Mouse (Mus musculus) liver, embryonic 12.5 days (tissue): Measurements from ENCODE around the gene Gm11937. TPM values are rescaled to one million over a fixed set of nuclear protein-coding genes. Genes with fewer than 3 reads are reported as not detected.

Experiments used
- ATAC-seq: fragments of 200-750 bp; cut with Nextera tagmentation; 2 replicates; pipeline ENCODE4 v1.8.0; 2017; ENCODE audit warnings: moderate number of reproducible peaks, mild to moderate bottlenecking, moderate library complexity
- H3K27ac ChIP-seq: fragments of 300-500 bp; sonication (generic); 2 replicates; pipeline ENCODE4 v1.5.1; 2016; ENCODE audit warnings: mild to moderate bottlenecking
- H3K27me3 ChIP-seq: fragments of 300-500 bp; sonication (generic); replicated peaks from 2 replicates; pipeline ENCODE4 v1.6.1; 2016; ENCODE audit warnings: mild to moderate bottlenecking, moderate library complexity
- H3K36me3 ChIP-seq: fragments of 300-500 bp; sonication (generic); 2 replicates; pipeline ENCODE4 v1.6.1; 2016; ENCODE audit warnings: mild to moderate bottlenecking, moderate library complexity
- H3K4me1 ChIP-seq: fragments of 300-500 bp; sonication (generic); 2 replicates; pipeline ENCODE4 v1.6.1; 2016
- H3K4me2 ChIP-seq: fragments of 300-500 bp; sonication (generic); 2 replicates; pipeline ENCODE4 v1.6.1; 2016; ENCODE audit warnings: mild to moderate bottlenecking, moderate library complexity
- H3K4me3 ChIP-seq: fragments of 300-500 bp; sonication (generic); 2 replicates; pipeline ENCODE4 v1.5.1; 2016; ENCODE audit warnings: mild to moderate bottlenecking, moderate library complexity
- H3K9ac ChIP-seq: fragments of 300-500 bp; sonication (generic); 2 replicates; pipeline ENCODE4 v1.6.1; 2016; ENCODE audit warnings: mild to moderate bottlenecking, moderate library complexity
- H3K9me3 ChIP-seq: fragments of 300-500 bp; sonication (generic); replicated peaks from 2 replicates; pipeline ENCODE4 v1.6.1; 2016; ENCODE audit warnings: mild to moderate bottlenecking, moderate library complexity
- WGBS: fragments of 180-500 bp; shearing (Covaris S2); methylation state at CpG from one replicate; pipeline ENCODE4 v1.1.7; 2016; ENCODE audit not compliant: insufficient replicate concordance; 5-methylcytosine and 5-hydroxymethylcytosine counted together
- polyA plus RNA-seq: library from polyadenylated mRNA; unstranded; fragments of >200 nt; fragmentation: Nextera tagmentation; extraction: Ambion mirVana; gene quantifications from 2 replicates; pipeline ENCODE4 v1.2.1, GENCODE M21; 2016

Gene Gm11937
- polyA plus RNA-seq, 1 experiment from 2014 or later: not detected

DNA sequence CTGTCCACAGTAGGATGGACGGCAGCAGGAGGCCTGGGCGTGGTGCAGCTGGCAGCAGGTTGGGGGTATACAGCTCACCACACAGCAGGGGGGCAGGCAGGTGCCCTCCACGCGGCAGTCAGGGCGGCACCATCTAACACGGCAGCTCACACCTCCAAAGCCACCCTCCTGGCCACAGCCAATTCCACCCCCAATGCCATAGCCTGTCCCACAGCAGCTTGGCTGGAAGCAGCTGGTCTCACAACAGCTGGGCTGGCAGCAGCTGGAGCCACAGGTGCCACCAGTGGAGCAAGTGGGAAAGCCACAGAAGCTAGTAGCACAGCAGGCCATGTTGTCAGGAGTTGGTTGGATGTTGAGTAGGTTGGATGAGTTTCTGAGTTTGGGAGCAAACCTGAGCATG is 29.4 kb downstream of the Gm11937 start, which contains the start of gene Krtap1-5:
Gene Krtap1-5 (minus strand): TSS at position 381 of the 400 bp plus-strand sequence.
- 74% methylated on average over 3 of the region's 6 CpGs for WGBS
- no peak for ATAC-seq
- no peak within 1 kb of the TSS for H3K4me2 ChIP-seq
- H3K36me3 ChIP-seq: no peaks in the 10 kb centered on the region
- no peak within 1 kb of the TSS for H3K9ac ChIP-seq
- H3K9me3 ChIP-seq: no peaks in the 10 kb centered on the region
- no peak within 1 kb of the TSS for H3K27ac ChIP-seq
- no peaks in the 10 kb centered on the region for H3K4me1 ChIP-seq
- no peaks in the 10 kb centered on the region for H3K27me3 ChIP-seq
- H3K4me3 ChIP-seq: no peak within 1 kb of the TSS

DNA sequence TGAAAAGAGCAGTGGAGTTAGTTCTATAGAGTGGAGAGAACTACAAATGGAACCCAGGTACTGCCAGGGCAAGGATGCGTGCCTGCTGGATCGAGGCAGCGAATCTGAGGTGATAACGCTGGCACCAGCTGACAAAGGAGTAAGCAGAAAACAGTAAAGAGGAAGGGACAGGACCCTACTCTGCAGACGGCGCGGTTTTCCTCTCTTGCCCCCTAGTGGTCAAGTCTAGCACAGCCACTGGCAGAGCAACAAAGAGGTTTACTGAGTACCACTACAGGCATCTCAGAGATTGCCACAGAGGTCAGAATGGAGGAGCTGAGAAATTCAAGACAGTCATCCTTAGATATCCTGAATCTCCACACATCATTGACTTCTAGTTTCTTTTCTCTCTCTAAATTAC is 35.9 kb downstream of the Gm11937 start:
- H3K36me3 ChIP-seq: no peaks in the 10 kb centered on the region
- H3K27ac ChIP-seq: no peak overlapping the region
- H3K4me1 ChIP-seq: no peaks in the 10 kb centered on the region
- H3K4me2 ChIP-seq: no peak overlapping the region
- no peak overlapping the region for H3K9ac ChIP-seq
- no peaks in the 10 kb centered on the region for H3K27me3 ChIP-seq
- 2% methylated on average over 7 of the region's 7 CpGs for WGBS
- no peak for ATAC-seq
- no peaks in the 10 kb centered on the region for H3K9me3 ChIP-seq
- no peak overlapping the region for H3K4me3 ChIP-seq

DNA sequence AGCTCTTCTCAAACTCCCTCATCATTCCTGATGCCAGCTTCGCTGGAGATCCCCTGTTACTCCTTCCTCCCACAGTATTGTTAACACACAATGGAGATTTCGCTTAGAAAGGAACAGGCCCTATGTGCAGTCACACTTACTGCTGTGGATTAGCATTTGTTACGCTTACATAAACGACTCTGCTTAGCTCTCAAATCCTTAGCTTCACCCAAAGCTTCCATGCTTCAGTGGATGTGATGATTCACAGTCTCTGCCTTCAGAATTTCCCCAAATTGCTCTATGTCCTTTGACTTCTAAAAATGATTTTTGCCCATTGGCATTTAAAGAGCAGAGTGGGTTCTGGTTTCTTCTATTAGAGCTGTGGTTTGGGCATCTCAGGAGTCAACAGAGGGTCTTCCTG is 36.8 kb downstream of the Gm11937 start:
- H3K27me3 ChIP-seq: no peaks in the 10 kb centered on the region
- no peak for ATAC-seq
- H3K27ac ChIP-seq: no peak overlapping the region
- 57% methylated on average over 4 of the region's 4 CpGs for WGBS
- H3K4me3 ChIP-seq: no peak overlapping the region
- no peaks in the 10 kb centered on the region for H3K4me1 ChIP-seq
- H3K36me3 ChIP-seq: no peaks in the 10 kb centered on the region
- H3K4me2 ChIP-seq: no peak overlapping the region
- no peak overlapping the region for H3K9ac ChIP-seq
- H3K9me3 ChIP-seq: no peaks in the 10 kb centered on the region

DNA sequence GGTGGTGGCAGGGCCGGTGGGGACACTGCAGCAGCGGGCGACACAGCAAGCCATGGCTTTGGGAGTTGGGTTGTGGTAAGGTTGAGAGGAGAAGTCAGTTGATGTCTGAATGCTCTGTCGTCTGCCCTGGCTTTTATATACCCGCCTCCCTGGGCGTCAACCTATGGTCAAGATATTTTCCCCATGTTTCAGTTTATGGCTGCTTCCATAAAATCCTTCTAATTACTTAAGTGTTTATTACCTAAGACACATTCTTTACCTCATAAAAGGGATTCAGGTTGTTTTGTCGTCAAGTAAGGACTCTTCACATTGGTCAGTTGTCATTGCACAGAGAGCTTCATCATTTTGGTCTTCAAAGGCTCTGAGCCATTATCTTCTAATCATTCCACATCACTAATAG is 43.5 kb downstream of the Gm11937 start, which contains the start of gene Krtap3-1:
Gene Krtap3-1 (minus strand): TSS at position 101 of the 400 bp plus-strand sequence.
- H3K9ac ChIP-seq: no peak within 1 kb of the TSS
- WGBS: 79% methylated on average over 7 of the region's 7 CpGs
- ATAC-seq: no peak
- H3K36me3 ChIP-seq: no peaks in the 10 kb centered on the region
- H3K27ac ChIP-seq: no peak within 1 kb of the TSS
- H3K4me2 ChIP-seq: no peak within 1 kb of the TSS
- H3K9me3 ChIP-seq: no peaks in the 10 kb centered on the region
- H3K4me1 ChIP-seq: no peaks in the 10 kb centered on the region
- H3K4me3 ChIP-seq: no peak within 1 kb of the TSS
- no peaks in the 10 kb centered on the region for H3K27me3 ChIP-seq

DNA sequence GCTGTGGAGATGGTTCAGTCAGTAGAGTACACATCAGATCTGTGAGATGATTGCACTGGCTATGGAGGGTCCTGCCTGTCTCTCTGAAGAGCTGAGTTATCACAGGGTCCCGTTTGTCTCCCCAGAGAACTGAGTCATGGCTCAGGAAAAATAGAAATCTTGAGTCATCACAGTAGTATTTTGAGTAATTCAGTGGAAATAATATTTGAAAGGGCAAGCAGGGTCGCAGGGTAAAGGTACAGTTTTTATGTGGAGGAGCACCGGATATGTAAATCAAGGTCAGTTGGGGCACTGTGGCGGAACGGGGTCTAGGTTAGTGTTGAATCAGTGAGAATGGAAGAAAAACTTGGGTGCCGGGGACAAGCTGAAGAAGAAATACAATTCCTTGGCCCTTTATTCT is 47.4 kb downstream of the Gm11937 start:
- H3K27ac ChIP-seq: no peak overlapping the region
- H3K4me3 ChIP-seq: no peak overlapping the region
- 67% methylated on average over 6 of the region's 6 CpGs for WGBS
- H3K27me3 ChIP-seq: no peaks in the 10 kb centered on the region
- no peaks in the 10 kb centered on the region for H3K36me3 ChIP-seq
- H3K9me3 ChIP-seq: no peaks in the 10 kb centered on the region
- no peaks in the 10 kb centered on the region for H3K4me1 ChIP-seq
- no peak overlapping the region for H3K4me2 ChIP-seq
- ATAC-seq: no peak
- no peak overlapping the region for H3K9ac ChIP-seq

Other genes with a start within 250 kb of the Gm11937 start
- gene Krt28, start 235.3 kb downstream of the Gm11937 start, polyA plus RNA-seq: 0.07 and 0.11 TPM in 2 replicates
- gene Krt10, start 220.8 kb downstream of the Gm11937 start, polyA plus RNA-seq: 5.2 and 6.1 TPM in 2 replicates
- gene Krt12, start 187.9 kb downstream of the Gm11937 start, polyA plus RNA-seq: 0.06 TPM in 1 of 2 replicates, not detected in the other
- gene Krt20, start 172.0 kb downstream of the Gm11937 start, polyA plus RNA-seq: 23.5 and 24.6 TPM in 2 replicates
- gene Krt23, start 117.1 kb downstream of the Gm11937 start, polyA plus RNA-seq: 0.20 and 0.35 TPM in 2 replicates
- not detected in 2 replicates for gene Krt39, start 88.9 kb downstream of the Gm11937 start, polyA plus RNA-seq
- gene Krt40, start 67.0 kb downstream of the Gm11937 start, polyA plus RNA-seq: not detected in 2 replicates
- not detected in 2 replicates for gene Krtap3-3, start 59.3 kb downstream of the Gm11937 start, polyA plus RNA-seq
- not detected in 2 replicates for gene Krtap3-2, start 53.3 kb downstream of the Gm11937 start, polyA plus RNA-seq
- gene Gm11939, start 50.7 kb downstream of the Gm11937 start, polyA plus RNA-seq: not detected in 2 replicates
- not detected in 2 replicates for gene Krtap3-1, start 43.6 kb downstream of the Gm11937 start, polyA plus RNA-seq
- not detected in 2 replicates for gene Krtap1-5, start 29.2 kb downstream of the Gm11937 start, polyA plus RNA-seq
- not detected in 2 replicates for gene Krtap1-4, start 26.5 kb downstream of the Gm11937 start, polyA plus RNA-seq
- not detected in 2 replicates for gene Krtap1-3, start 18.9 kb downstream of the Gm11937 start, polyA plus RNA-seq
- gene Krtap9-3, start 12.1 kb downstream of the Gm11937 start, polyA plus RNA-seq: not detected in 2 replicates
- gene Gm11938, start 6.9 kb downstream of the Gm11937 start, polyA plus RNA-seq: not detected in 2 replicates
- not detected in 2 replicates for gene Krtap2-4, start 4.7 kb upstream of the Gm11937 start, polyA plus RNA-seq
- gene Gm11562, start 10.2 kb upstream of the Gm11937 start, polyA plus RNA-seq: not detected in 2 replicates
- not detected in 2 replicates for gene Krtap4-1, start 18.0 kb upstream of the Gm11937 start, polyA plus RNA-seq
- gene Krtap4-2, start 24.9 kb upstream of the Gm11937 start, polyA plus RNA-seq: not detected in 2 replicates
- not detected in 2 replicates for gene Krtap4-7, start 33.9 kb upstream of the Gm11937 start, polyA plus RNA-seq
- not detected in 2 replicates for gene Gm11555, start 40.0 kb upstream of the Gm11937 start, polyA plus RNA-seq
- not detected in 2 replicates for gene Gm11563, start 48.8 kb upstream of the Gm11937 start, polyA plus RNA-seq
- not detected in 2 replicates for gene Krtap4-6, start 55.8 kb upstream of the Gm11937 start, polyA plus RNA-seq
- not detected in 2 replicates for gene Gm14190, start 80.6 kb upstream of the Gm11937 start, polyA plus RNA-seq
- not detected in 2 replicates for gene Gm14180, start 124.1 kb upstream of the Gm11937 start, polyA plus RNA-seq
- not detected in 2 replicates for gene Gm11595, start 162.7 kb upstream of the Gm11937 start, polyA plus RNA-seq
- not detected in 2 replicates for gene Krtap4-8, start 170.5 kb upstream of the Gm11937 start, polyA plus RNA-seq
- not detected in 2 replicates for gene Krtap4-9, start 175.0 kb upstream of the Gm11937 start, polyA plus RNA-seq
- not detected in 2 replicates for gene Gm11596, start 183.3 kb upstream of the Gm11937 start, polyA plus RNA-seq
- not detected in 2 replicates for gene Gm11569, start 188.7 kb upstream of the Gm11937 start, polyA plus RNA-seq
- gene Gm11554, start 194.3 kb upstream of the Gm11937 start, polyA plus RNA-seq: not detected in 2 replicates
- gene Krtap4-13, start 199.7 kb upstream of the Gm11937 start, polyA plus RNA-seq: not detected in 2 replicates
- not detected in 2 replicates for gene Gm11564, start 205.5 kb upstream of the Gm11937 start, polyA plus RNA-seq
- not detected in 2 replicates for gene 2300003K06Rik, start 227.9 kb upstream of the Gm11937 start, polyA plus RNA-seq
- gene Krtap4-16, start 241.4 kb upstream of the Gm11937 start, polyA plus RNA-seq: not detected in 2 replicates
- not detected in 2 replicates for gene Gm11568, start 247.7 kb upstream of the Gm11937 start, polyA plus RNA-seq